Mouse (Mus musculus): ENCODE results near the gene Zc3h6. TPM values are rescaled to one million over a fixed set of nuclear protein-coding genes. Genes with fewer than 3 reads are reported as not detected.

Gene Zc3h6
- 2.3 and 2.7 TPM in 2 replicates for polyA plus RNA-seq (2014; fragmentation: Nextera tagmentation; extraction: Ambion mirVana)

- DNase-seq (ENCODE audit: low spot score, missing footprints): peak; percentile 100
- Histone ChIP-seq H3K9me3 (ENCODE audit: control insufficient read depth, low read length) (no peaks in the 10 kb centered on the region), H3K9ac (ENCODE audit: low read length) (peak within 1 kb of the TSS; percentile 100), H3K27ac (ENCODE audit: low read depth, low read length) (peak within 1 kb of the TSS; percentile 100), H3K4me2 (peak within 1 kb of the TSS; percentile 59), H3K4me3 (ENCODE audit: low read depth, low read length) (peak within 1 kb of the TSS; percentile 86), H3K4me1 (ENCODE audit: control insufficient read depth, insufficient read depth, low read length) (peaks cover 7% of the 10 kb centered on the region; the same call in 1 of the 2 replicates), H3K36me3 (ENCODE audit: control insufficient read depth, insufficient read depth, low read length) (no peaks in the 10 kb centered on the region), H3K27me3 (ENCODE audit: control insufficient read depth, insufficient read depth, low read length) (no peaks in the 10 kb centered on the region)
- 1% methylated on average over 65 of the region's 65 CpGs for whole genome bisulfite sequencing
- ATAC-seq (ENCODE audit: low FRiP score): peak; percentile 95
Observed at GRCm38 (mm10) chr2:128966641-128967580, at the start of gene Zc3h6. Gene Zc3h6 (plus strand): TSS chr2:128967402.

- 92% methylated on average over 4 of the region's 4 CpGs for WGBS
- no peak overlapping the region for H3K9ac ChIP-seq (ENCODE audit: low read length)
- H3K4me2 ChIP-seq: no peak overlapping the region
- H3K36me3 ChIP-seq (ENCODE audit: control insufficient read depth, insufficient read depth, low read length): no peaks in the 10 kb centered on the region; the same call in 1 of the 2 replicates
- ATAC-seq (ENCODE audit: low FRiP score) (no peak), DNase-seq (ENCODE audit: low spot score, missing footprints) (no peak)
- no peaks in the 10 kb centered on the region for H3K27me3 ChIP-seq (ENCODE audit: control insufficient read depth, insufficient read depth, low read length)
- H3K4me1 ChIP-seq (ENCODE audit: control insufficient read depth, insufficient read depth, low read length): no peaks in the 10 kb centered on the region
- H3K9me3 ChIP-seq (ENCODE audit: control insufficient read depth, low read length): no peaks in the 10 kb centered on the region
- H3K4me3 ChIP-seq (ENCODE audit: low read depth, low read length): no peak overlapping the region
- no peak overlapping the region for H3K27ac ChIP-seq (ENCODE audit: low read depth, low read length)
Observed at GRCm38 (mm10) chr2:128924799-128925198, 42.4 kb upstream of the Zc3h6 start.

GRCm38 (mm10) chr2:128928446-128928845 is 38.8 kb upstream of the Zc3h6 start:
- Histone ChIP-seq H3K27me3 (ENCODE audit: control insufficient read depth, insufficient read depth, low read length) (no peaks in the 10 kb centered on the region), H3K4me3 (ENCODE audit: low read depth, low read length) (no peak overlapping the region), H3K27ac (ENCODE audit: low read depth, low read length) (no peak overlapping the region), H3K9me3 (ENCODE audit: control insufficient read depth, low read length) (no peaks in the 10 kb centered on the region), H3K36me3 (ENCODE audit: control insufficient read depth, insufficient read depth, low read length) (no peaks in the 10 kb centered on the region; the same call in 1 of the 2 replicates), H3K4me1 (ENCODE audit: control insufficient read depth, insufficient read depth, low read length) (no peaks in the 10 kb centered on the region), H3K4me2 (no peak overlapping the region), H3K9ac (ENCODE audit: low read length) (no peak overlapping the region)
- no peak for ATAC-seq (ENCODE audit: low FRiP score)
- 90% methylated on average over 3 of the region's 3 CpGs for WGBS
- no peak for DNase-seq (ENCODE audit: low spot score, missing footprints)

GRCm38 (mm10) chr2:128930704-128931103 is 36.5 kb upstream of the Zc3h6 start:
- Histone ChIP-seq H3K9me3 (ENCODE audit: control insufficient read depth, low read length) (no peaks in the 10 kb centered on the region), H3K9ac (ENCODE audit: low read length) (no peak overlapping the region), H3K27ac (ENCODE audit: low read depth, low read length) (no peak overlapping the region), H3K4me3 (ENCODE audit: low read depth, low read length) (no peak overlapping the region), H3K4me2 (no peak overlapping the region), H3K27me3 (ENCODE audit: control insufficient read depth, insufficient read depth, low read length) (no peaks in the 10 kb centered on the region), H3K4me1 (ENCODE audit: control insufficient read depth, insufficient read depth, low read length) (no peaks in the 10 kb centered on the region), H3K36me3 (ENCODE audit: control insufficient read depth, insufficient read depth, low read length) (no peaks in the 10 kb centered on the region; the same call in 1 of the 2 replicates)
- DNase-seq (ENCODE audit: low spot score, missing footprints) (no peak), ATAC-seq (ENCODE audit: low FRiP score) (no peak)

- 91% methylated on average over 3 of the region's 3 CpGs for WGBS
- Histone ChIP-seq H3K36me3 (ENCODE audit: control insufficient read depth, insufficient read depth, low read length) (no peaks in the 10 kb centered on the region), H3K9me3 (ENCODE audit: control insufficient read depth, low read length) (no peaks in the 10 kb centered on the region), H3K4me3 (ENCODE audit: low read depth, low read length) (no peak overlapping the region), H3K27ac (ENCODE audit: low read depth, low read length) (no peak overlapping the region), H3K4me2 (no peak overlapping the region), H3K27me3 (ENCODE audit: control insufficient read depth, insufficient read depth, low read length) (no peaks in the 10 kb centered on the region), H3K9ac (ENCODE audit: low read length) (no peak overlapping the region), H3K4me1 (ENCODE audit: control insufficient read depth, insufficient read depth, low read length) (no peaks in the 10 kb centered on the region)
- ATAC-seq (ENCODE audit: low FRiP score) (no peak), DNase-seq (ENCODE audit: low spot score, missing footprints) (peak; percentile 19)
Observed at GRCm38 (mm10) chr2:128936256-128936655, 30.9 kb upstream of the Zc3h6 start.

- ATAC-seq (ENCODE audit: low FRiP score) (peak; percentile 93), DNase-seq (ENCODE audit: low spot score, missing footprints) (peak; percentile 100)
- Histone ChIP-seq H3K4me3 (ENCODE audit: low read depth, low read length) (peak within 1 kb of the TSS; percentile 70), H3K4me1 (ENCODE audit: control insufficient read depth, insufficient read depth, low read length) (0 out of 2 replicates have a peak, but pooled peaks cover 2% of the 10 kb centered on the region), H3K4me2 (peak within 1 kb of the TSS; percentile 84), H3K9ac (ENCODE audit: low read length) (peak within 1 kb of the TSS; percentile 81), H3K9me3 (ENCODE audit: control insufficient read depth, low read length) (no peaks in the 10 kb centered on the region), H3K36me3 (ENCODE audit: control insufficient read depth, insufficient read depth, low read length) (no peaks in the 10 kb centered on the region), H3K27me3 (ENCODE audit: control insufficient read depth, insufficient read depth, low read length) (no peaks in the 10 kb centered on the region), H3K27ac (ENCODE audit: low read depth, low read length) (peak within 1 kb of the TSS; percentile 48; the same call in 1 of the 2 replicates)
- 2% methylated on average over 65 of the region's 65 CpGs for WGBS
Observed at GRCm38 (mm10) chr2:128943538-128944528, 23.4 kb upstream of the Zc3h6 start, which contains the start of gene Zc3h8. Gene Zc3h8 (minus strand): TSS chr2:128944077.

GRCm38 (mm10) chr2:128947962-128948588 is 19.1 kb upstream of the Zc3h6 start:
- no peak overlapping the region for H3K9ac ChIP-seq (ENCODE audit: low read length)

GRCm38 (mm10) chr2:128954186-128954585 is 13.0 kb upstream of the Zc3h6 start:
- H3K4me3 ChIP-seq (ENCODE audit: low read depth, low read length): no peak overlapping the region

More at GRCm38 (mm10) chr2:128947962-128948588, 19.1 kb upstream of the Zc3h6 start:
- H3K4me2 ChIP-seq: no peak overlapping the region
- no peak overlapping the region for H3K27ac ChIP-seq (ENCODE audit: low read depth, low read length)
- H3K9me3 ChIP-seq (ENCODE audit: control insufficient read depth, low read length): no peaks in the 10 kb centered on the region
- 34% methylated on average over 6 of the region's 6 CpGs for WGBS
- DNase-seq (ENCODE audit: low spot score, missing footprints): peak; percentile 84
- no peaks in the 10 kb centered on the region for H3K36me3 ChIP-seq (ENCODE audit: control insufficient read depth, insufficient read depth, low read length)
- H3K4me3 ChIP-seq (ENCODE audit: low read depth, low read length): no peak overlapping the region
- no peaks in the 10 kb centered on the region for H3K27me3 ChIP-seq (ENCODE audit: control insufficient read depth, insufficient read depth, low read length)
- no peaks in the 10 kb centered on the region for H3K4me1 ChIP-seq (ENCODE audit: control insufficient read depth, insufficient read depth, low read length)
- no peak for ATAC-seq (ENCODE audit: low FRiP score)

More at GRCm38 (mm10) chr2:128954186-128954585, 13.0 kb upstream of the Zc3h6 start:
- no peaks in the 10 kb centered on the region for H3K9me3 ChIP-seq (ENCODE audit: control insufficient read depth, low read length)
- ATAC-seq (ENCODE audit: low FRiP score) (no peak), DNase-seq (ENCODE audit: low spot score, missing footprints) (peak; percentile 6)
- H3K27ac ChIP-seq (ENCODE audit: low read depth, low read length): no peak overlapping the region
- H3K27me3 ChIP-seq (ENCODE audit: control insufficient read depth, insufficient read depth, low read length): no peaks in the 10 kb centered on the region
- H3K4me2 ChIP-seq: no peak overlapping the region
- no peaks in the 10 kb centered on the region for H3K36me3 ChIP-seq (ENCODE audit: control insufficient read depth, insufficient read depth, low read length)
- H3K4me1 ChIP-seq (ENCODE audit: control insufficient read depth, insufficient read depth, low read length): no peaks in the 10 kb centered on the region
- no peak overlapping the region for H3K9ac ChIP-seq (ENCODE audit: low read length)

All from midbrain, embryonic 11.5 days (tissue).